Mouse (Mus musculus): ENCODE results near the gene Ivd. TPM values are rescaled to one million over a fixed set of nuclear protein-coding genes. Genes with fewer than 3 reads are reported as not detected.
A peak's percentile ranks its signal among the peaks of the same experiment; 100 is the strongest.

The Ivd gene
- total and polyA plus RNA-seq, 3 experiments: 25.5 to 29.3 (median 27.6) TPM

GRCm38 (mm10) chr2:118861454-118862339 lies at the start of gene Ivd (continued):
- peak; percentile 82 for TF ChIP-seq TBP (conservative IDR thresholded peaks at IDR 0.05; ENCODE audit: low read depth, low read length)

- Histone ChIP-seq H3K79me2 (replicated peaks; ENCODE audit: control insufficient read depth, extremely low read depth, insufficient read depth, poor library complexity, severe bottlenecking) (no peaks in the 10 kb centered on the region), H3K27ac (ENCODE audit: insufficient read depth, low read depth) (no peak overlapping the region), H3K4me2 (ENCODE audit: insufficient read depth, low read depth, poor library complexity, severe bottlenecking) (no peak overlapping the region), H3K4me1 (ENCODE audit: control insufficient read depth in 1 of 2, insufficient read depth in 2 of 2) (peaks cover 0 to 12% of the 10 kb centered on the region in 2 experiments; a peak in 2 of 4 replicates), H3K27me3 (replicated peaks) (peaks cover 23% of the 10 kb centered on the region), H3K9ac (ENCODE audit: insufficient read depth, low read depth) (no peak overlapping the region), H3K9me3 (replicated peaks; ENCODE audit: low read length) (peaks cover 6% of the 10 kb centered on the region), H3K36me3 (replicated peaks in 1 of 2; ENCODE audit: control insufficient read depth in 1 of 2, insufficient read depth in 1 of 2, low read length in 1 of 2) (peaks cover 12 to 22% of the 10 kb centered on the region in 2 experiments), H3K4me3 (replicated peaks in 1 of 3; ENCODE audit: low read depth in 2 of 3, low read length in 2 of 3, poor library complexity in 1 of 3) (no peak overlapping the region)
- DNase-seq (ENCODE audit: extremely low read depth): no peak
- in situ Hi-C loops (cut with MboI; ENCODE audit: low pct_ligation_motif_present, low pct_unique_long_range_greater_than_20kb, low sequenced_read_pairs): no loop called here
- dilution Hi-C loops (cut with MboI; ENCODE audit: extremely low pct_ligation_motif_present, extremely low pct_unique_long_range_greater_than_20kb, low sequenced_read_pairs): no loop called here
- TF ChIP-seq MAFK (IDR thresholded peaks at IDR 0.05; ENCODE audit: insufficient replicate concordance, low read length) (no peak), ZKSCAN1 (IDR thresholded peaks at IDR 0.05; ENCODE audit: borderline replicate concordance, low read depth, low read length) (no peak), POLR2AphosphoS2 (IDR thresholded peaks at IDR 0.05; ENCODE audit: low read depth, low read length) (no peak), ZMIZ1 (IDR thresholded peaks at IDR 0.05; ENCODE audit: low read depth, low read length) (no peak), KAT2A (IDR thresholded peaks at IDR 0.05; ENCODE audit: insufficient replicate concordance, low read length) (no peak), ZNF384 (IDR thresholded peaks at IDR 0.05; ENCODE audit: low read depth, low read length) (no peak), SIN3A (IDR thresholded peaks at IDR 0.05; ENCODE audit: low read length) (no peak), NELFE (IDR thresholded peaks at IDR 0.05; ENCODE audit: low read depth, low read length) (no peak), MYC (IDR thresholded peaks at IDR 0.05; ENCODE audit: low read depth, low read length) (no peak), NRF1 (IDR thresholded peaks at IDR 0.05; ENCODE audit: low read depth, low read length) (no peak), MEF2A (IDR thresholded peaks at IDR 0.05; ENCODE audit: borderline replicate concordance, low read depth, low read length) (no peak), ZC3H11A (IDR thresholded peaks at IDR 0.05; ENCODE audit: low read depth, low read length) (no peak)
Measured at GRCm38 (mm10) chr2:118812724-118813123, 49.0 kb upstream of the Ivd start.

DNA sequence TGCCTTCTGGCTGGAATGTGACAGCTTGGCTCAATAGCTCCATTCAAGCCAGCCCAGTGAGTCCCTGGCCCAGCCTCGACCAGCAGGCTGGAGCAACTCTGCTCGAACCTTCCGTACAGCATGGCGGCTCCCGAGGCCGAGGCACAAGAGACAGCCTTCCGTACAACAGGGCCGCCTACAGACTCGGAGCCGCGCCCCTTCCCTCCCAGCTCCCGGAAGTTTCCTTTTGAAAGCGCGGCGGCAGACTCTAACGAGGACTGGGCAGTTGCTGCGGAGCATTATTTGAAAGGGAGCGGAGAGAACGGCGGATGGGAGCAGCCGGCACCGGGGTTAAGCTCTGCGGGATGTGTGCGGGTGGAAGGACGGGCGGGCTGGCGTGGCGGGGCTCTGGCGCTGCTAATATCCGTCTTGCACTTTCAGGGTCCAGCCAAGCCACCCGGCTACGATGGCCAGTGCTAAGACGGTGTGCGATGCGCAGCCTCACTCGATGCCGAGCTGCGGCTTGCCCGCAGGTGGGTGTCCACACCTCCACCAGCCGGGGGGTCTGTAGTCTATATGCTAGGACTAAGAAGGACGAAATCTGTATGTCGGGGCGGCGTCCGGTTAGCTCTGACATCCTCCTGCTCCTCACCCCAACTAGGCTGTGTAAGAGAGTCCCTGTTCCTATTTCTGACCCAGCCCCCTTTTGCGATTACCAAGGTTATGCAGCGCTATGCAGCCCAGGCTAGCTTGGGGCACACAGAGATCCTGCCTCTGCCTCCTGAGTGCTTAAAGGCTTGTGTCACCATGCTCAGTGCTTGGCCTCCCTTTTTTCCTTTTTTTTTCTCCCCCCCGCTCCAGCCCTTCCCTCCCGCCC lies 47.5 kb upstream of the Ivd start, which contains the start of gene Knstrn:
Gene Knstrn, plus strand, starts transcription at position 23 of the 856 bp plus-strand sequence.
- in situ Hi-C loops (cut with MboI; ENCODE audit: low pct_ligation_motif_present, low pct_unique_long_range_greater_than_20kb, low sequenced_read_pairs): no loop called here
- H3K4me2 ChIP-seq (ENCODE audit: insufficient read depth, low read depth, poor library complexity, severe bottlenecking): peak within 1 kb of the TSS; percentile 76
- peaks cover 26 to 37% of the 10 kb centered on the region in 2 experiments for H3K36me3 ChIP-seq (replicated peaks in 1 of 2; ENCODE audit: control insufficient read depth in 1 of 2, insufficient read depth in 1 of 2, low read length in 1 of 2)
- peak within 1 kb of the TSS; percentile 9; the same call in 1 of the 2 replicates for H3K27ac ChIP-seq (ENCODE audit: insufficient read depth, low read depth)
- peaks cover 17% of the 10 kb centered on the region for H3K27me3 ChIP-seq (replicated peaks)
- H3K79me2 ChIP-seq (replicated peaks; ENCODE audit: control insufficient read depth, extremely low read depth, insufficient read depth, poor library complexity, severe bottlenecking): no peaks in the 10 kb centered on the region
- H3K9me3 ChIP-seq (replicated peaks; ENCODE audit: low read length): peaks cover 11% of the 10 kb centered on the region
- H3K4me3 ChIP-seq (replicated peaks in 1 of 3; ENCODE audit: low read depth in 2 of 3, low read length in 2 of 3, poor library complexity in 1 of 3): peak within 1 kb of the TSS; percentile 86 to 94 (median 92)
- dilution Hi-C loops (cut with MboI; ENCODE audit: extremely low pct_ligation_motif_present, extremely low pct_unique_long_range_greater_than_20kb, low sequenced_read_pairs): no loop called here
- peak within 1 kb of the TSS; percentile 64 for H3K9ac ChIP-seq (ENCODE audit: insufficient read depth, low read depth)
- peak; percentile 87 for DNase-seq (ENCODE audit: extremely low read depth)
- peaks cover 0 to 12% of the 10 kb centered on the region in 2 experiments; a peak in 2 of 4 replicates for H3K4me1 ChIP-seq (ENCODE audit: control insufficient read depth in 1 of 2, insufficient read depth in 2 of 2)
- peak; percentile 96 for TF ChIP-seq HCFC1 (IDR thresholded peaks at IDR 0.05; ENCODE audit: low read depth, low read length)
- TF ChIP-seq ETS1 (conservative IDR thresholded peaks at IDR 0.05; ENCODE audit: low read depth, low read length): no peak
- no peak for TF ChIP-seq PAX5 (IDR thresholded peaks at IDR 0.05; ENCODE audit: low read length)
- peak; percentile 62; the same call in 1 of the 2 replicates for TF ChIP-seq MAX (IDR thresholded peaks at IDR 0.05; ENCODE audit: low read length)
- TF ChIP-seq SIN3A (IDR thresholded peaks at IDR 0.05; ENCODE audit: low read length): peak; percentile 97
- TF ChIP-seq POLR2A (IDR thresholded peaks at IDR 0.05; ENCODE audit: low read depth, low read length): peak; percentile 84
- TF ChIP-seq MAZ (IDR thresholded peaks at IDR 0.05; ENCODE audit: low read depth, low read length): no peak
- peak; percentile 59 for TF ChIP-seq TCF12 (IDR thresholded peaks at IDR 0.05; ENCODE audit: low read depth, low read length)
- no peak for TF ChIP-seq JUN (IDR thresholded peaks at IDR 0.05; ENCODE audit: insufficient read depth, low read depth, low read length)
- TF ChIP-seq CHD1 (IDR thresholded peaks at IDR 0.05; ENCODE audit: low read depth, low read length): no peak
- TF ChIP-seq TBP (conservative IDR thresholded peaks at IDR 0.05; ENCODE audit: low read depth, low read length): no peak
- TF ChIP-seq ELF1 (IDR thresholded peaks at IDR 0.05; ENCODE audit: low read depth, low read length): peak; percentile 86
- peak; percentile 89 for TF ChIP-seq NRF1 (IDR thresholded peaks at IDR 0.05; ENCODE audit: low read depth, low read length)
- TF ChIP-seq JUND (conservative IDR thresholded peaks at IDR 0.05; ENCODE audit: low read depth, low read length): no peak
- TF ChIP-seq ZNF384 (IDR thresholded peaks at IDR 0.05; ENCODE audit: low read depth, low read length): no peak
- peak; percentile 60; the same call in 1 of the 2 replicates for TF ChIP-seq IRF4 (IDR thresholded peaks at IDR 0.05; ENCODE audit: low read depth, low read length)
- TF ChIP-seq MAFK (IDR thresholded peaks at IDR 0.05; ENCODE audit: insufficient replicate concordance, low read length): no peak
